Mouse (Mus musculus): ENCODE data around the gene Tpmt. TPM values are rescaled to one million over a fixed set of nuclear protein-coding genes. Genes with fewer than 3 reads are reported as not detected.
A peak's percentile ranks its signal among the peaks of the same experiment; 100 is the strongest.

The Tpmt gene
- total RNA-seq, 2 experiments from 2014 or later: 8.4 to 12.4 TPM

GRCm38 (mm10) chr13:47043030-47043680, 1.4 kb downstream of the Tpmt start, which contains the start of gene Kdm1b:
Gene Kdm1b (plus strand): TSS chr13:47043499.
- peak; percentile 97 to 98 for DNase-seq (ENCODE audit: low spot score in 2 of 2)

GRCm38 (mm10) chr13:47042024-47042633, 2.4 kb downstream of the Tpmt start:
- DNase-seq (ENCODE audit: low spot score in 2 of 2): no peak

- DNase-seq (ENCODE audit: low spot score in 2 of 2): no peak
Observed at GRCm38 (mm10) chr13:47040061-47040460, 4.5 kb downstream of the Tpmt start.

GRCm38 (mm10) chr13:47037946-47038345, 6.6 kb downstream of the Tpmt start:
- no peak for DNase-seq (ENCODE audit: low spot score in 2 of 2)

- DNase-seq (ENCODE audit: low spot score in 2 of 2): no peak
Observed at GRCm38 (mm10) chr13:47033602-47034001, 10.9 kb downstream of the Tpmt start.

GRCm38 (mm10) chr13:47030376-47031107, 14.0 kb downstream of the Tpmt start:
- DNase-seq (ENCODE audit: low spot score in 2 of 2): no peak

- no peak for DNase-seq (ENCODE audit: low spot score in 2 of 2)
Observed at GRCm38 (mm10) chr13:47020798-47021197, 23.7 kb downstream of the Tpmt start.

GRCm38 (mm10) chr13:47019774-47020173, 24.8 kb downstream of the Tpmt start:
- DNase-seq (ENCODE audit: low spot score in 2 of 2): no peak

- peak; percentile 53 to 76 for DNase-seq (ENCODE audit: low spot score in 2 of 2)
Observed at GRCm38 (mm10) chr13:47017259-47017658, 27.3 kb downstream of the Tpmt start.

GRCm38 (mm10) chr13:47015195-47015501, 29.4 kb downstream of the Tpmt start:
- no peak for DNase-seq (ENCODE audit: low spot score in 2 of 2)

GRCm38 (mm10) chr13:47014334-47015194, 30.0 kb downstream of the Tpmt start, which contains the start of gene Nhlrc1:
Gene Nhlrc1 (minus strand): TSS chr13:47014850.
- peak; percentile 81 to 85 for DNase-seq (ENCODE audit: low spot score in 2 of 2)

- no peak for DNase-seq (ENCODE audit: low spot score in 2 of 2)
Observed at GRCm38 (mm10) chr13:47013740-47014139, 30.8 kb downstream of the Tpmt start.

- DNase-seq (ENCODE audit: low spot score in 2 of 2): no peak
Observed at GRCm38 (mm10) chr13:47001590-47001989, 42.9 kb downstream of the Tpmt start.

GRCm38 (mm10) chr13:46999498-46999897, 45.0 kb downstream of the Tpmt start:
- DNase-seq (ENCODE audit: low spot score in 2 of 2): no peak

GRCm38 (mm10) chr13:46997355-46997754, 47.2 kb downstream of the Tpmt start:
- DNase-seq (ENCODE audit: low spot score in 2 of 2): no peak

GRCm38 (mm10) chr13:46993274-46993551, 51.3 kb downstream of the Tpmt start:
- no peak for DNase-seq (ENCODE audit: low spot score in 2 of 2)

GRCm38 (mm10) chr13:46992516-46993273, 51.8 kb downstream of the Tpmt start:
- no peak for DNase-seq (ENCODE audit: low spot score in 2 of 2)

- no peak for DNase-seq (ENCODE audit: low spot score in 2 of 2)
Observed at GRCm38 (mm10) chr13:46990376-46991011, 54.0 kb downstream of the Tpmt start.

GRCm38 (mm10) chr13:46987941-46988340, 56.6 kb downstream of the Tpmt start:
- DNase-seq (ENCODE audit: low spot score in 2 of 2): no peak

- DNase-seq (ENCODE audit: low spot score in 2 of 2): no peak
Observed at GRCm38 (mm10) chr13:46986208-46986607, 58.3 kb downstream of the Tpmt start.

Measured in layer of hippocampus, postnatal 14 days (tissue).